Mouse (Mus musculus) MEL (cell line): Measurements from ENCODE around the gene 4931414P19Rik. TPM values are rescaled to one million over a fixed set of nuclear protein-coding genes. Genes with fewer than 3 reads are reported as not detected.
A peak's percentile ranks its signal among the peaks of the same experiment; 100 is the strongest.

Experiments
- DNase-seq: peaks from one replicate; pipeline ENCODE4 v3.0.0; 2011; ENCODE audit warnings: low read depth, low spot score
- H3K27ac ChIP-seq: 2 replicates; pipeline ENCODE4 v1.5.1; 2012; ENCODE audit warnings: low read depth, mild to moderate bottlenecking, control low read depth, low read length, moderate library complexity; ENCODE audit not compliant: control insufficient read depth
- H3K27me3 ChIP-seq, 2 experiments: fragments of 150-350 bp in 1 of 2; sonication (generic) in 1 of 2; 2 replicates each; pipeline ENCODE4 v1.6.1; 2012; ENCODE audit warnings: low read length in 2 of 2, mild to moderate bottlenecking in 2 of 2, improper control_type of control experiment in 1 of 2, moderate library complexity in 1 of 2; ENCODE audit not compliant: insufficient read depth in 2 of 2, control insufficient read depth in 1 of 2
- H3K36me3 ChIP-seq, 2 experiments: 2 replicates each; pipeline ENCODE4 v1.6.1; 2012 to 2014; ENCODE audit warnings: low read length in 2 of 2, improper control_type of control experiment in 1 of 2, inconsistent platforms in 1 of 2, mild to moderate bottlenecking in 1 of 2; ENCODE audit not compliant: insufficient read depth in 2 of 2, control insufficient read depth in 1 of 2
- H3K4me1 ChIP-seq, 2 experiments: fragments of 150-350 bp in 1 of 2; sonication (generic) in 1 of 2; 2 replicates each; pipeline ENCODE4 v1.6.1; 2012; ENCODE audit warnings: low read length in 2 of 2, improper control_type of control experiment in 1 of 2, mild to moderate bottlenecking in 1 of 2; ENCODE audit not compliant: insufficient read depth in 2 of 2, control insufficient read depth in 1 of 2
- H3K4me3 ChIP-seq, 2 experiments: fragments of 150-350 bp in 1 of 2; sonication (generic) in 1 of 2; 2 replicates each; pipeline ENCODE4 v1.5.1; 2012; ENCODE audit warnings: low read depth in 2 of 2, low read length in 2 of 2, mild to moderate bottlenecking in 2 of 2, moderate library complexity in 2 of 2, control low read depth in 1 of 2, improper control_type of control experiment in 1 of 2; ENCODE audit not compliant: control insufficient read depth in 1 of 2, insufficient read depth in 1 of 2
- H3K79me2 ChIP-seq: 2 replicates; pipeline ENCODE4 v1.6.1; 2012; ENCODE audit warnings: mild to moderate bottlenecking, low read length, moderate library complexity; ENCODE audit not compliant: control insufficient read depth, poor library complexity, insufficient read depth
- H3K9ac ChIP-seq: 2 replicates; pipeline ENCODE4 v1.6.1; 2012; ENCODE audit warnings: low read depth, mild to moderate bottlenecking, control low read depth, low read length, moderate library complexity; ENCODE audit not compliant: control insufficient read depth, poor library complexity, severe bottlenecking
- H3K9me3 ChIP-seq: fragments of 150-350 bp; sonication (generic); replicated peaks from 2 replicates; pipeline ENCODE4 v1.6.1; 2012; ENCODE audit warnings: mild to moderate bottlenecking, low read length, improper control_type of control experiment, moderate library complexity; ENCODE audit not compliant: insufficient read depth
- BHLHE40 ChIP-seq: IDR thresholded peaks from 2 replicates; pipeline ENCODE4 v1.6.1; 2012; ENCODE audit warnings: low read depth, mild to moderate bottlenecking, inconsistent platforms, low read length, improper control_type of control experiment, borderline replicate concordance
- CHD1 ChIP-seq: IDR thresholded peaks from 2 replicates; pipeline ENCODE4 v1.6.1; 2012; ENCODE audit warnings: low read depth, mild to moderate bottlenecking, inconsistent platforms, low read length, improper control_type of control experiment
- CHD2 ChIP-seq: IDR thresholded peaks from 2 replicates; pipeline ENCODE4 v1.6.1; 2011; ENCODE audit warnings: low read length, improper control_type of control experiment
- CTCF ChIP-seq, 3 experiments: IDR thresholded peaks in 2 of 3; conservative IDR thresholded peaks in 1 of 3; 2 replicates each; pipeline ENCODE4 v1.5.1; 2011 to 2012; ENCODE audit warnings: low read length in 3 of 3, low read depth in 2 of 3, mild to moderate bottlenecking in 2 of 3, improper control_type of control experiment in 1 of 3, inconsistent platforms in 1 of 3, mixed read lengths in 1 of 3, moderate library complexity in 1 of 3; ENCODE audit not compliant: control insufficient read depth in 1 of 3, insufficient read depth in 1 of 3, poor library complexity in 1 of 3, severe bottlenecking in 1 of 3
- E2F4 ChIP-seq: IDR thresholded peaks from 2 replicates; pipeline ENCODE4 v1.6.1; 2011; ENCODE audit warnings: low read depth, low read length, improper control_type of control experiment, borderline replicate concordance
- ELF1 ChIP-seq: IDR thresholded peaks from 2 replicates; pipeline ENCODE4 v1.6.1; 2014; ENCODE audit warnings: low read depth, mild to moderate bottlenecking, inconsistent platforms, low read length, improper control_type of control experiment, moderate library complexity
- EP300 ChIP-seq, 2 experiments: IDR thresholded peaks; 2 replicates each; pipeline ENCODE4 v1.6.1; 2011; ENCODE audit warnings: improper control_type of control experiment in 2 of 2, low read length in 2 of 2, low read depth in 1 of 2, mild to moderate bottlenecking in 1 of 2
- GABPA ChIP-seq: IDR thresholded peaks from 2 replicates; pipeline ENCODE4 v1.6.1; 2012; ENCODE audit warnings: low read depth, mild to moderate bottlenecking, inconsistent platforms, low read length, improper control_type of control experiment, moderate library complexity
- GATA1 ChIP-seq: IDR thresholded peaks from 2 replicates; pipeline ENCODE4 v1.6.1; 2011; ENCODE audit warnings: low read depth, low read length, improper control_type of control experiment
- HCFC1 ChIP-seq: IDR thresholded peaks from 2 replicates; pipeline ENCODE4 v1.6.1; 2012; ENCODE audit warnings: low read depth, mild to moderate bottlenecking, inconsistent platforms, low read length, improper control_type of control experiment, moderate library complexity
- JUND ChIP-seq: IDR thresholded peaks from 2 replicates; pipeline ENCODE4 v1.6.1; 2011; ENCODE audit warnings: low read depth, mild to moderate bottlenecking, improper control_type of control experiment, low read length
- KAT2A ChIP-seq: conservative IDR thresholded peaks from 2 replicates; pipeline ENCODE4 v1.6.1; 2012; ENCODE audit warnings: low read depth, low read length, improper control_type of control experiment, inconsistent platforms
- MAFK ChIP-seq: IDR thresholded peaks from 2 replicates; pipeline ENCODE4 v1.6.1; 2011; ENCODE audit warnings: low read depth, mild to moderate bottlenecking, low read length, improper control_type of control experiment, borderline replicate concordance
- MAX ChIP-seq: IDR thresholded peaks from 2 replicates; pipeline ENCODE4 v1.6.1; 2011; ENCODE audit warnings: low read length, improper control_type of control experiment
- MAZ ChIP-seq: IDR thresholded peaks from 2 replicates; pipeline ENCODE4 v1.6.1; 2012; ENCODE audit warnings: low read depth, mild to moderate bottlenecking, inconsistent platforms, low read length, improper control_type of control experiment
- MEF2A ChIP-seq: IDR thresholded peaks from 2 replicates; pipeline ENCODE4 v1.6.1; 2014; ENCODE audit warnings: low read depth, mild to moderate bottlenecking, inconsistent platforms, low read length, improper control_type of control experiment; ENCODE audit not compliant: poor library complexity, insufficient replicate concordance, severe bottlenecking; ENCODE audit errors: extremely low read depth
- MXI1 ChIP-seq: IDR thresholded peaks from 2 replicates; pipeline ENCODE4 v1.6.1; 2011; ENCODE audit warnings: mild to moderate bottlenecking, low read depth, low read length, improper control_type of control experiment
- MYB ChIP-seq: IDR thresholded peaks from 2 replicates; pipeline ENCODE4 v1.6.1; 2011; ENCODE audit warnings: mild to moderate bottlenecking, low read depth, low read length, improper control_type of control experiment
- MYC ChIP-seq: IDR thresholded peaks from 2 replicates; pipeline ENCODE4 v1.6.1; 2011; ENCODE audit warnings: low read depth, mild to moderate bottlenecking, low read length, improper control_type of control experiment, moderate library complexity
- NELFE ChIP-seq: IDR thresholded peaks from 2 replicates; pipeline ENCODE4 v1.6.1; 2011; ENCODE audit warnings: low read depth, low read length, improper control_type of control experiment
- NRF1 ChIP-seq: IDR thresholded peaks from 2 replicates; pipeline ENCODE4 v1.6.1; 2014; ENCODE audit warnings: low read depth, mild to moderate bottlenecking, inconsistent platforms, low read length, improper control_type of control experiment, moderate library complexity; ENCODE audit not compliant: poor library complexity, insufficient read depth, severe bottlenecking
- POLR2A ChIP-seq, 2 experiments: IDR thresholded peaks; 2 replicates each; pipeline ENCODE4 v1.6.1; 2011 to 2012; ENCODE audit warnings: low read length in 2 of 2, mild to moderate bottlenecking in 2 of 2, control low read depth in 1 of 2, improper control_type of control experiment in 1 of 2, low read depth in 1 of 2, moderate library complexity in 1 of 2; ENCODE audit not compliant: control insufficient read depth in 1 of 2, insufficient read depth in 1 of 2, poor library complexity in 1 of 2
- POLR2AphosphoS2 ChIP-seq: IDR thresholded peaks from 2 replicates; pipeline ENCODE4 v1.6.1; 2011; ENCODE audit warnings: low read length, improper control_type of control experiment
- RAD21 ChIP-seq: IDR thresholded peaks from 2 replicates; pipeline ENCODE4 v1.6.1; 2011; ENCODE audit warnings: mild to moderate bottlenecking, low read depth, low read length, improper control_type of control experiment
- SIN3A ChIP-seq: IDR thresholded peaks from 2 replicates; pipeline ENCODE4 v1.6.1; 2012; ENCODE audit warnings: low read length, improper control_type of control experiment, inconsistent platforms
- SMC3 ChIP-seq: IDR thresholded peaks from 2 replicates; pipeline ENCODE4 v1.6.1; 2011; ENCODE audit warnings: low read depth, low read length, improper control_type of control experiment
- TAL1 ChIP-seq: IDR thresholded peaks from 2 replicates; pipeline ENCODE4 v1.6.1; 2012; ENCODE audit warnings: mild to moderate bottlenecking, inconsistent platforms, low read length, moderate library complexity, mixed read lengths
- TBP ChIP-seq: IDR thresholded peaks from 2 replicates; pipeline ENCODE4 v1.8.0; 2011; ENCODE audit warnings: low read depth, low read length, improper control_type of control experiment
- TCF12 ChIP-seq: IDR thresholded peaks from 2 replicates; pipeline ENCODE4 v1.6.1; 2014; ENCODE audit warnings: low read depth, mild to moderate bottlenecking, inconsistent platforms, low read length, improper control_type of control experiment, moderate library complexity
- UBTF ChIP-seq: IDR thresholded peaks from 2 replicates; pipeline ENCODE4 v1.6.1; 2012; ENCODE audit warnings: low read depth, mild to moderate bottlenecking, inconsistent platforms, low read length, improper control_type of control experiment, moderate library complexity, borderline replicate concordance; ENCODE audit not compliant: insufficient read depth
- USF1 ChIP-seq: IDR thresholded peaks from 2 replicates; pipeline ENCODE4 v1.6.1; 2014; ENCODE audit warnings: low read depth, mild to moderate bottlenecking, inconsistent platforms, low read length, improper control_type of control experiment, moderate library complexity
- USF2 ChIP-seq, 2 experiments: IDR thresholded peaks; 2 replicates each; pipeline ENCODE4 v1.6.1; 2011 to 2012; ENCODE audit warnings: improper control_type of control experiment in 2 of 2, low read length in 2 of 2, borderline replicate concordance in 1 of 2, inconsistent platforms in 1 of 2, low read depth in 1 of 2, mild to moderate bottlenecking in 1 of 2; ENCODE audit not compliant: insufficient read depth in 1 of 2
- ZC3H11A ChIP-seq: IDR thresholded peaks from 2 replicates; pipeline ENCODE4 v1.6.1; 2012; ENCODE audit warnings: low read depth, mild to moderate bottlenecking, inconsistent platforms, low read length, improper control_type of control experiment
- ZKSCAN1 ChIP-seq: IDR thresholded peaks from 2 replicates; pipeline ENCODE4 v1.6.1; 2012; ENCODE audit warnings: low read depth, mild to moderate bottlenecking, inconsistent platforms, low read length, improper control_type of control experiment, moderate library complexity
- ZNF384 ChIP-seq: IDR thresholded peaks from 2 replicates; pipeline ENCODE4 v1.6.1; 2012; ENCODE audit warnings: low read depth, mild to moderate bottlenecking, inconsistent platforms, low read length, improper control_type of control experiment
- polyA plus RNA-seq, 2 experiments: library from polyadenylated mRNA; stranded (reverse) in 1 of 2; unstranded in 1 of 2; fragments of >175 nt in 1 of 2; fragments of >200 nt in 1 of 2; gene quantifications; 2 replicates each; pipeline versions ENCODE4 v1.2.1 to v1.2.4; 2012; ENCODE audit warnings: low replicate concordance in 2 of 2, low read depth in 1 of 2; ENCODE audit not compliant: insufficient read length in 2 of 2, insufficient read depth in 1 of 2, missing spikeins in 1 of 2
- total RNA-seq: library from RNA; depleted of rRNA; stranded (reverse); fragments of 300-350 nt; gene quantifications from 2 replicates; pipeline ENCODE4 v1.2.3, GENCODE M21; 2012

The 4931414P19Rik gene
- total and polyA plus RNA-seq, 3 experiments = 1.9 to 4.8 TPM; not detected in 1

- Histone ChIP-seq H3K4me1 (peaks cover 3 to 6% of the 10 kb centered on the region in 2 experiments; a peak in 2 of 4 replicates), H3K9me3 (no peaks in the 10 kb centered on the region), H3K9ac (peak within 1 kb of the TSS; percentile 83), H3K27me3 (peaks cover 0 to 1% of the 10 kb centered on the region in 2 experiments; a peak in 1 of 4 replicates), H3K36me3 (peaks cover 3% of the 10 kb centered on the region in 2 experiments; a peak in 1 of 4 replicates), H3K4me3 (peak within 1 kb of the TSS; percentile 64 to 85), H3K79me2 (peaks cover 4% of the 10 kb centered on the region; the same call in 1 of the 2 replicates), H3K27ac (peak within 1 kb of the TSS; percentile 91)
- DNase-seq = peak; percentile 97
- TF ChIP-seq MYC (peak; percentile 22; the same call in 1 of the 2 replicates), UBTF (no peak), MEF2A (no peak), ZC3H11A (no peak), POLR2AphosphoS2 (peak; percentile 85; the same call in 1 of the 2 replicates), MAZ (peak; percentile 54), USF2 (IDR thresholded peaks at IDR 0.05; ENCODE audit: borderline replicate concordance in 1 of 2, insufficient read depth in 1 of 2, low read depth in 1 of 2, low read length in 2 of 2) (no peak), NRF1 (peak; percentile 84), MAFK (no peak), TAL1 (no peak), RAD21 (peak; percentile 44), MAX (peak; percentile 75), GABPA (no peak), HCFC1 (peak; percentile 75), MYB (no peak), SIN3A (peak; percentile 63; the same call in 1 of the 2 replicates), NELFE (peak; percentile 93), GATA1 (no peak), ZNF384 (no peak), SMC3 (0 out of 2 replicates have a peak, but pooled peaks have one; percentile 14), TCF12 (peak; percentile 60; the same call in 1 of the 2 replicates), E2F4 (peak; percentile 96; the same call in 1 of the 2 replicates), POLR2A (IDR thresholded peaks at IDR 0.05; ENCODE audit: control insufficient read depth in 1 of 2, insufficient read depth in 1 of 2, low read depth in 1 of 2, low read length in 2 of 2, poor library complexity in 1 of 2) (peak; percentile 83 to 92), KAT2A (no peak; the same call in 1 of the 2 replicates), EP300 (IDR thresholded peaks at IDR 0.05; ENCODE audit: low read depth in 1 of 2, low read length in 2 of 2) (no peak; a peak in 1 of 4 replicates), MXI1 (peak; percentile 67; the same call in 1 of the 2 replicates), TBP (0 out of 2 replicates have a peak, but pooled peaks have one; percentile 69), USF1 (no peak), ZKSCAN1 (no peak), ELF1 (peak; percentile 86), CHD2 (peak; percentile 56), CHD1 (no peak; the same call in 1 of the 2 replicates), CTCF (IDR thresholded peaks at IDR 0.05 in 2 of 3, conservative IDR thresholded peaks at IDR 0.05 in 1 of 3; ENCODE audit: control insufficient read depth in 1 of 3, insufficient read depth in 1 of 3, low read depth in 2 of 3, low read length in 3 of 3, poor library complexity in 1 of 3, severe bottlenecking in 1 of 3) (peak; percentile 25 to 70 (median 53); a peak in 5 of 6 replicates), JUND (no peak), BHLHE40 (peak; percentile 33; the same call in 1 of the 2 replicates)
Observed at GRCm38 (mm10) chr14:54553975-54554769, 51.6 kb downstream of the 4931414P19Rik start, which contains the start of gene Haus4. TSS of gene Haus4 (minus strand) at chr14:54554616.
